Mouse (Mus musculus): ENCODE results near the gene 9430038I01Rik.

DNA sequence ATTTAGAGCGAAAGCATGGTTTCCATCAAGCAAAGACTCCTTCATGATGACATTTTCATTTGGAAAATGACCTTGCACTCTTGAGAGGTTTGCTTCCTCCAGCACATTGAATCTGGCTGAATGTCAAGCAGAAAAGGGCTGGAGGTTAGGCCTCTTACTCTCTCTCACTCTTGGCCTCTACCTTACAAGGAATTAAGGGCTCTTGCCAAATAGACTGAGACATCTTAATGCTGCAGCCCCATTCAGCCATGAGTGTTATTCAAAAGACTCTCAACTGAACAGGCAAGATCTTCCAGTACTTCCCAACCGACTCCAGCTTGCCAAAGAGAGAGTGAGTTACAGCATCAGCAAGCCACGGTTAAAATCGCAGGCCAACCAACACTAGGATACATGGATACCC is 15.1 kb downstream of the 9430038I01Rik start:
- TF ChIP-seq EP300 (IDR thresholded peaks at IDR 0.05; ENCODE audit: insufficient read depth, low read depth, low read length) (no peak), CTCF (IDR thresholded peaks at IDR 0.05; ENCODE audit: low read depth, low read length) (no peak)

Measured in ES-Bruce4 (cell line).